Mouse (Mus musculus) stomach, embryonic 15.5 days (tissue): ENCODE measurements around the gene Tlk1. TPM values are rescaled to one million over a fixed set of nuclear protein-coding genes. Genes with fewer than 3 reads are reported as not detected.

Source experiments
- ATAC-seq: fragments of 200-750 bp; cut with Nextera tagmentation; 2 replicates; pipeline ENCODE4 v1.8.0; 2017; ENCODE audit warnings: low read depth, moderate number of reproducible peaks, moderate TSS enrichment; ENCODE audit not compliant: insufficient read depth, low FRiP score
- H3K27ac ChIP-seq: fragments of 300-500 bp; sonication (generic); 2 replicates; pipeline ENCODE4 v1.5.1; 2015; ENCODE audit warnings: mild to moderate bottlenecking, inconsistent platforms
- H3K27me3 ChIP-seq: fragments of 300-500 bp; sonication (generic); replicated peaks from 2 replicates; pipeline ENCODE4 v1.6.1; 2015; ENCODE audit warnings: inconsistent platforms
- H3K36me3 ChIP-seq: fragments of 300-500 bp; sonication (generic); 2 replicates; pipeline ENCODE4 v1.6.1; 2015; ENCODE audit warnings: inconsistent platforms
- H3K4me1 ChIP-seq: fragments of 300-500 bp; sonication (generic); 2 replicates; pipeline ENCODE4 v1.6.1; 2015; ENCODE audit warnings: inconsistent platforms
- H3K4me2 ChIP-seq: fragments of 300-500 bp; sonication (generic); 2 replicates; pipeline ENCODE4 v1.6.1; 2015; ENCODE audit warnings: mild to moderate bottlenecking, inconsistent platforms
- H3K4me3 ChIP-seq: fragments of 300-500 bp; sonication (generic); replicated peaks from 2 replicates; pipeline ENCODE4 v1.5.1; 2015; ENCODE audit warnings: inconsistent platforms
- H3K9ac ChIP-seq: fragments of 300-500 bp; sonication (generic); 2 replicates; pipeline ENCODE4 v1.6.1; 2015; ENCODE audit warnings: inconsistent platforms
- H3K9me3 ChIP-seq: fragments of 300-500 bp; sonication (generic); 2 replicates; pipeline ENCODE4 v1.6.1; 2016; ENCODE audit warnings: inconsistent platforms
- WGBS: fragments of 180-500 bp; shearing (Covaris S2); methylation state at CpG from one replicate; pipeline ENCODE4 v1.1.7; 2015; 5-methylcytosine and 5-hydroxymethylcytosine counted together
- polyA plus RNA-seq: library from polyadenylated mRNA; unstranded; fragments of >200 nt; fragmentation: Nextera tagmentation; extraction: Ambion mirVana; gene quantifications from 2 replicates; pipeline ENCODE4 v1.2.1, GENCODE M21; 2015

Tlk1 gene
- polyA plus RNA-seq, 1 experiment from 2014 or later, result 39.1 TPM

- no peak overlapping the region for H3K4me2 ChIP-seq
- no peaks in the 10 kb centered on the region for H3K4me1 ChIP-seq
- H3K36me3 ChIP-seq, result peaks cover 33% of the 10 kb centered on the region
- no peaks in the 10 kb centered on the region for H3K27me3 ChIP-seq
- WGBS, result 94% methylated on average over 4 of the region's 4 CpGs
- H3K4me3 ChIP-seq, result no peak overlapping the region
- no peak for ATAC-seq
- H3K27ac ChIP-seq, result no peak overlapping the region
- no peaks in the 10 kb centered on the region for H3K9me3 ChIP-seq
- no peak overlapping the region for H3K9ac ChIP-seq
Observed at GRCm38 (mm10) chr2:70710878-70711277, 114.7 kb downstream of the Tlk1 start.

- 93% methylated on average over 7 of the region's 7 CpGs for WGBS
- H3K4me3 ChIP-seq, result no peak overlapping the region
- peaks cover 27% of the 10 kb centered on the region for H3K36me3 ChIP-seq
- H3K9me3 ChIP-seq, result no peaks in the 10 kb centered on the region
- no peak overlapping the region for H3K27ac ChIP-seq
- no peaks in the 10 kb centered on the region for H3K4me1 ChIP-seq
- H3K27me3 ChIP-seq, result no peaks in the 10 kb centered on the region
- ATAC-seq, result no peak
- no peak overlapping the region for H3K9ac ChIP-seq
- H3K4me2 ChIP-seq, result no peak overlapping the region
Observed at GRCm38 (mm10) chr2:70710236-70710635, 115.3 kb downstream of the Tlk1 start.

- whole genome bisulfite sequencing, result 77% methylated on average over 13 of the region's 13 CpGs
Observed at GRCm38 (mm10) chr2:70708986-70709730, 116.4 kb downstream of the Tlk1 start.

GRCm38 (mm10) chr2:70702403-70702802 lies 123.1 kb downstream of the Tlk1 start:
- Histone ChIP-seq H3K27me3 (no peaks in the 10 kb centered on the region), H3K9ac (no peak overlapping the region), H3K27ac (no peak overlapping the region), H3K4me3 (no peak overlapping the region), H3K9me3 (no peaks in the 10 kb centered on the region), H3K36me3 (no peaks in the 10 kb centered on the region), H3K4me2 (no peak overlapping the region), H3K4me1 (0 out of 2 replicates have a peak, but pooled peaks cover 3% of the 10 kb centered on the region)
- 26% methylated on average over 4 of the region's 5 CpGs for WGBS
- no peak for ATAC-seq

More at GRCm38 (mm10) chr2:70708986-70709730, 116.4 kb downstream of the Tlk1 start:
- no peak for ATAC-seq
- Histone ChIP-seq H3K9ac (no peak overlapping the region), H3K27me3 (no peaks in the 10 kb centered on the region), H3K4me2 (no peak overlapping the region), H3K4me3 (no peak overlapping the region), H3K4me1 (no peaks in the 10 kb centered on the region), H3K36me3 (peaks cover 20% of the 10 kb centered on the region), H3K9me3 (no peaks in the 10 kb centered on the region), H3K27ac (no peak overlapping the region)

- no peak for ATAC-seq
- no peak overlapping the region for H3K27ac ChIP-seq
- H3K36me3 ChIP-seq, result no peaks in the 10 kb centered on the region
- 61% methylated on average over 9 of the region's 9 CpGs for WGBS
- no peak overlapping the region for H3K9ac ChIP-seq
- H3K4me1 ChIP-seq, result 0 out of 2 replicates have a peak, but pooled peaks cover 3% of the 10 kb centered on the region
- H3K4me3 ChIP-seq, result no peak overlapping the region
- H3K27me3 ChIP-seq, result no peaks in the 10 kb centered on the region
- H3K9me3 ChIP-seq, result no peaks in the 10 kb centered on the region
- H3K4me2 ChIP-seq, result no peak overlapping the region
Observed at GRCm38 (mm10) chr2:70701571-70701970, 124.0 kb downstream of the Tlk1 start.

- H3K9ac ChIP-seq, result no peak overlapping the region
- H3K27ac ChIP-seq, result no peak overlapping the region
- H3K9me3 ChIP-seq, result no peaks in the 10 kb centered on the region
- no peaks in the 10 kb centered on the region for H3K36me3 ChIP-seq
- H3K4me1 ChIP-seq, result 0 out of 2 replicates have a peak, but pooled peaks cover 3% of the 10 kb centered on the region
- H3K4me3 ChIP-seq, result no peak overlapping the region
- no peak overlapping the region for H3K4me2 ChIP-seq
- ATAC-seq, result no peak
- WGBS, result 91% methylated on average over 3 of the region's 3 CpGs
- H3K27me3 ChIP-seq, result no peaks in the 10 kb centered on the region
Observed at GRCm38 (mm10) chr2:70700851-70701250, 124.7 kb downstream of the Tlk1 start.

- peak; percentile 67; the same call in 1 of the 2 replicates for ATAC-seq
- Histone ChIP-seq H3K4me3 (no peak overlapping the region), H3K27ac (0 out of 2 replicates have a peak overlapping the region, but pooled peaks have one; percentile 36), H3K9ac (no peak overlapping the region), H3K36me3 (peaks cover 26% of the 10 kb centered on the region), H3K4me2 (no peak overlapping the region), H3K4me1 (no peaks in the 10 kb centered on the region), H3K27me3 (no peaks in the 10 kb centered on the region), H3K9me3 (no peaks in the 10 kb centered on the region)
- 60% methylated on average over 10 of the region's 10 CpGs for WGBS
Observed at GRCm38 (mm10) chr2:70695712-70696111, 129.8 kb downstream of the Tlk1 start.

GRCm38 (mm10) chr2:70690195-70690594 lies 135.3 kb downstream of the Tlk1 start:
- Histone ChIP-seq H3K9me3 (no peaks in the 10 kb centered on the region), H3K4me3 (no peak overlapping the region), H3K9ac (no peak overlapping the region), H3K4me1 (no peaks in the 10 kb centered on the region), H3K27me3 (no peaks in the 10 kb centered on the region), H3K4me2 (no peak overlapping the region), H3K27ac (no peak overlapping the region), H3K36me3 (peaks cover 65% of the 10 kb centered on the region)
- WGBS, result 80% methylated on average over 11 of the region's 11 CpGs
- no peak for ATAC-seq

- WGBS, result 93% methylated on average over 21 of the region's 21 CpGs
- Histone ChIP-seq H3K4me1 (no peaks in the 10 kb centered on the region), H3K36me3 (peaks cover 71% of the 10 kb centered on the region), H3K4me3 (no peak overlapping the region), H3K27ac (no peak overlapping the region), H3K27me3 (no peaks in the 10 kb centered on the region), H3K4me2 (no peak overlapping the region), H3K9ac (no peak overlapping the region), H3K9me3 (no peaks in the 10 kb centered on the region)
- no peak for ATAC-seq
Observed at GRCm38 (mm10) chr2:70688454-70689078, 137.0 kb downstream of the Tlk1 start.

- H3K36me3 ChIP-seq, result peaks cover 62% of the 10 kb centered on the region
- WGBS, result 64% methylated on average over 2 of the region's 2 CpGs
Observed at GRCm38 (mm10) chr2:70682324-70682723, 143.2 kb downstream of the Tlk1 start.

GRCm38 (mm10) chr2:70673445-70674126 lies 151.9 kb downstream of the Tlk1 start:
- Histone ChIP-seq H3K36me3 (peaks cover 8% of the 10 kb centered on the region), H3K4me3 (no peak overlapping the region), H3K27ac (no peak overlapping the region), H3K4me1 (no peaks in the 10 kb centered on the region), H3K4me2 (no peak overlapping the region), H3K9me3 (no peaks in the 10 kb centered on the region), H3K9ac (no peak overlapping the region), H3K27me3 (no peaks in the 10 kb centered on the region)
- no peak for ATAC-seq
- WGBS, result 82% methylated on average over 7 of the region's 7 CpGs

More at GRCm38 (mm10) chr2:70682324-70682723, 143.2 kb downstream of the Tlk1 start:
- Histone ChIP-seq H3K4me2 (no peak overlapping the region), H3K27me3 (no peaks in the 10 kb centered on the region), H3K9me3 (no peaks in the 10 kb centered on the region), H3K4me3 (no peak overlapping the region), H3K27ac (no peak overlapping the region), H3K4me1 (no peaks in the 10 kb centered on the region), H3K9ac (no peak overlapping the region)
- ATAC-seq, result no peak

- Histone ChIP-seq H3K4me2 (no peak overlapping the region), H3K27ac (no peak overlapping the region), H3K9me3 (no peaks in the 10 kb centered on the region), H3K9ac (no peak overlapping the region), H3K36me3 (no peaks in the 10 kb centered on the region), H3K27me3 (no peaks in the 10 kb centered on the region), H3K4me3 (no peak overlapping the region), H3K4me1 (no peaks in the 10 kb centered on the region)
- 73% methylated on average over 2 of the region's 2 CpGs for WGBS
- ATAC-seq, result no peak
Observed at GRCm38 (mm10) chr2:70672476-70672875, 153.1 kb downstream of the Tlk1 start.
